Mouse (Mus musculus) liver, embryonic 14 days (tissue): ENCODE measurements around the gene Hist1h2ad. TPM values are rescaled to one million over a fixed set of nuclear protein-coding genes. Genes with fewer than 3 reads are reported as not detected.

Experiments
- polyA plus RNA-seq: library from polyadenylated mRNA; depleted of rRNA; stranded (reverse); fragments of >200 nt; gene quantifications from 2 replicates; pipeline ENCODE4 v1.2.3, GENCODE M21; 2012; rRNA removed

The Hist1h2ad gene
- polyA plus RNA-seq, 1 experiment, result 8.8 TPM

Other genes starting within 250 kb of the Hist1h2ad start
- 6.0 and 6.7 TPM in 2 replicates for gene Zfp322a, start 205.2 kb upstream of the Hist1h2ad start, polyA plus RNA-seq
- gene Abt1, start 150.5 kb upstream of the Hist1h2ad start, polyA plus RNA-seq, result 3.8 and 4.4 TPM in 2 replicates
- 1.8 and 2.0 TPM in 2 replicates for gene Btn1a1, start 108.5 kb upstream of the Hist1h2ad start, polyA plus RNA-seq
- not detected in 2 replicates for gene Btn2a2, start 85.5 kb upstream of the Hist1h2ad start, polyA plus RNA-seq
- 20.0 and 22.7 TPM in 2 replicates for gene Hist1h4h, start 43.3 kb upstream of the Hist1h2ad start, polyA plus RNA-seq
- gene Hist1h2af, start 40.5 kb upstream of the Hist1h2ad start, polyA plus RNA-seq, result 254 and 365 TPM in 2 replicates
- gene Hist1h3g, start 39.0 kb upstream of the Hist1h2ad start, polyA plus RNA-seq, result 40.7 and 47.0 TPM in 2 replicates
- gene Hist1h2bh, start 31.0 kb upstream of the Hist1h2ad start, polyA plus RNA-seq, result 6.3 and 6.5 TPM in 2 replicates
- 4.4 and 4.5 TPM in 2 replicates for gene Hist1h3f, start 30.3 kb upstream of the Hist1h2ad start, polyA plus RNA-seq
- 19.0 and 21.1 TPM in 2 replicates for gene Hist1h4f, start 22.7 kb upstream of the Hist1h2ad start, polyA plus RNA-seq
- 0.66 and 0.96 TPM in 2 replicates for gene Hist1h1d, start 21.1 kb upstream of the Hist1h2ad start, polyA plus RNA-seq
- 24.2 and 24.8 TPM in 2 replicates for gene Hist1h3e, start 12.0 kb upstream of the Hist1h2ad start, polyA plus RNA-seq
- 11.7 and 13.2 TPM in 2 replicates for gene Hist1h2ae, start 3.2 kb upstream of the Hist1h2ad start, polyA plus RNA-seq
- gene Hist1h2bg, start 3.0 kb upstream of the Hist1h2ad start, polyA plus RNA-seq, result 35.1 and 41.0 TPM in 2 replicates
- 12.1 and 12.6 TPM in 2 replicates for gene Hist1h2bf, start 185 bp upstream of the Hist1h2ad start, polyA plus RNA-seq
- gene Hist1h3d, start 1.4 kb downstream of the Hist1h2ad start, polyA plus RNA-seq, result 19.8 and 22.5 TPM in 2 replicates
- 7.9 and 8.2 TPM in 2 replicates for gene Hist1h4d, start 7.2 kb downstream of the Hist1h2ad start, polyA plus RNA-seq
- gene Hist1h2be, start 46.7 kb downstream of the Hist1h2ad start, polyA plus RNA-seq, result 2.9 and 3.1 TPM in 2 replicates
- gene Hist1h1e, start 48.2 kb downstream of the Hist1h2ad start, polyA plus RNA-seq, result 7.8 and 10.5 TPM in 2 replicates
- 1.2 and 1.3 TPM in 2 replicates for gene Hist1h2ac, start 109.6 kb downstream of the Hist1h2ad start, polyA plus RNA-seq
- gene Hist1h2bc, start 109.8 kb downstream of the Hist1h2ad start, polyA plus RNA-seq, result 75.9 and 78.5 TPM in 2 replicates
- 0.13 TPM in 1 of 2 replicates, not detected in the other for gene Hist1h1t, start 121.4 kb downstream of the Hist1h2ad start, polyA plus RNA-seq
- 5.9 TPM in 2 replicates for gene Hist1h4c, start 124.1 kb downstream of the Hist1h2ad start, polyA plus RNA-seq
- gene Hfe, start 136.5 kb downstream of the Hist1h2ad start, polyA plus RNA-seq, result 2.5 and 4.1 TPM in 2 replicates
- gene Hist1h1c, start 164.4 kb downstream of the Hist1h2ad start, polyA plus RNA-seq, result 41.5 and 49.3 TPM in 2 replicates
- 38.4 and 43.0 TPM in 2 replicates for gene Hist1h3c, start 171.2 kb downstream of the Hist1h2ad start, polyA plus RNA-seq
- 15.4 and 18.8 TPM in 2 replicates for gene Hist1h2bb, start 172.4 kb downstream of the Hist1h2ad start, polyA plus RNA-seq
- gene Hist1h2ab, start 176.7 kb downstream of the Hist1h2ad start, polyA plus RNA-seq, result 38.0 and 42.8 TPM in 2 replicates
- 36.3 and 37.0 TPM in 2 replicates for gene Hist1h3b, start 177.9 kb downstream of the Hist1h2ad start, polyA plus RNA-seq
- 20.1 and 25.1 TPM in 2 replicates for gene Hist1h4b, start 182.6 kb downstream of the Hist1h2ad start, polyA plus RNA-seq
- 10.7 and 12.1 TPM in 2 replicates for gene Hist1h4a, start 186.8 kb downstream of the Hist1h2ad start, polyA plus RNA-seq
- gene Hist1h3a, start 188.0 kb downstream of the Hist1h2ad start, polyA plus RNA-seq, result 32.0 and 44.7 TPM in 2 replicates
- 13.8 and 15.6 TPM in 2 replicates for gene Hist1h1a, start 189.3 kb downstream of the Hist1h2ad start, polyA plus RNA-seq
- 0.01 and 0.02 TPM in 2 replicates for gene Trim38, start 195.5 kb downstream of the Hist1h2ad start, polyA plus RNA-seq
- 0.92 and 1.1 TPM in 2 replicates for gene Slc17a2, start 232.6 kb downstream of the Hist1h2ad start, polyA plus RNA-seq